Mouse (Mus musculus) bone marrow, adult 2 months (tissue): ENCODE data around the gene Hdac8.

Experiments
- CTCF ChIP-seq: fragments of 200-500 bp; IDR thresholded peaks from 2 replicates; pipeline ENCODE4 v1.5.1; 2011; ENCODE audit warnings: low read length, control low read depth; ENCODE audit not compliant: control insufficient read depth, insufficient read depth
- POLR2A ChIP-seq: fragments of 200-500 bp; IDR thresholded peaks from 2 replicates; pipeline ENCODE4 v1.6.1; 2011; ENCODE audit warnings: low read depth, mild to moderate bottlenecking, control low read depth, low read length, borderline replicate concordance; ENCODE audit not compliant: control insufficient read depth

DNA sequence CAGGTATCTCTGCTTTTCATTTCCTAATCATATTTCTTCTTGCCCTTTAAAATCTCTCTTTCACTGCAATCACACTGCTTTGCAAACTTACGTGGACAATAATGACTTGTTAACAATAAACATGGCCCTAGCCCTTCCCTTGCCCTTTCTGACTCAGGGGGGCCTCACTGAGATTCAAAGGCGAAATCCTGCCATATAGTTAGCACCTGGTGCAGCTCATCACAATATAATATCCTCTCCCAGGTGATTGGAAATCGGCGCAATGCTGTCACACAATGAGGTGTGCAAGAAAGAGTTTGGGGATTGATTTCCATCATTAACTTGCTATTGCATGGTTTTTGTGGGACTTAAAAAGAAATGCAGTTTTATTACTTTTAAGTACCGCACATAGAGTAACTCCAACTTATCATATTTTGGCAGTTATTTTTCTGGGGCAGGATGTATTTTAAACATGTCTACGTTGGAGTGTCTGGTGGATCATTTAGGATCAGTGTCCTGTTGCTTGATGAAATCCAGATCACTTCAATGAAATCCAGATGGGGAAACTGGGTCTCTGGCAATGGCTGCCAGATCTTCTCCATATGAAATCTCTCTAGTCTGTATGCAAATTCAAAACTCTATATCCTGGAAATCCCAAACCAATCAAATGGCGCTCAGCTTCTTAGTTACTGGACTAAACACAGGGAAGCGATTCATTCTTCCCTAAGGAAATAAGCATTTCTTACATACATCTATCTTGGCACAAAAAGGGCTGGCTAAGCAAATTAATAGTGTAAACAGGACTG lies 86.6 kb downstream of the Hdac8 start:
- TF ChIP-seq CTCF (no peak), POLR2A (no peak)
